Mouse (Mus musculus): Measurements from ENCODE around the gene Cdc42.

Cdc42 gene

GRCm38 (mm10) chr4:137285876-137286661 is 71.5 kb downstream of the Cdc42 start:
- DNase-seq (ENCODE audit: low spot score in 2 of 2): no peak

GRCm38 (mm10) chr4:137283407-137283732 is 74.2 kb downstream of the Cdc42 start:
- no peak for DNase-seq (ENCODE audit: low spot score in 2 of 2)

GRCm38 (mm10) chr4:137282584-137283406 is 74.7 kb downstream of the Cdc42 start:
- no peak for DNase-seq (ENCODE audit: low spot score in 2 of 2)

GRCm38 (mm10) chr4:137282122-137282521 is 75.4 kb downstream of the Cdc42 start:
- DNase-seq (ENCODE audit: low spot score in 2 of 2): no peak

GRCm38 (mm10) chr4:137281273-137281672 is 76.2 kb downstream of the Cdc42 start:
- DNase-seq (ENCODE audit: low spot score in 2 of 2): no peak

GRCm38 (mm10) chr4:137279346-137279745 is 78.2 kb downstream of the Cdc42 start:
- no peak for DNase-seq (ENCODE audit: low spot score in 2 of 2)

GRCm38 (mm10) chr4:137278144-137279040 is 79.1 kb downstream of the Cdc42 start:
- DNase-seq (ENCODE audit: low spot score in 2 of 2): peak; percentile 39 to 50

- no peak for DNase-seq (ENCODE audit: low spot score in 2 of 2)
These were observed 79.8 kb downstream of the Cdc42 start for GRCm38 (mm10) chr4:137277600-137278143.

- DNase-seq (ENCODE audit: low spot score in 2 of 2): no peak
These were observed 80.4 kb downstream of the Cdc42 start, which contains the start of gene Wnt4 for GRCm38 (mm10) chr4:137277166-137277513. Wnt4 (plus strand) TSS chr4:137277489.

GRCm38 (mm10) chr4:137276443-137277165 is 80.9 kb downstream of the Cdc42 start:
- peak in 1 of 2 experiments; percentile 42 for DNase-seq (ENCODE audit: low spot score in 2 of 2)

GRCm38 (mm10) chr4:137274304-137274703 is 83.2 kb downstream of the Cdc42 start:
- no peak for DNase-seq (ENCODE audit: low spot score in 2 of 2)

GRCm38 (mm10) chr4:137271856-137272255 is 85.7 kb downstream of the Cdc42 start:
- DNase-seq (ENCODE audit: low spot score in 2 of 2): no peak
